Comparison of ENCODE assay signal across 1 mouse cellular context in the genomic region with DNA sequence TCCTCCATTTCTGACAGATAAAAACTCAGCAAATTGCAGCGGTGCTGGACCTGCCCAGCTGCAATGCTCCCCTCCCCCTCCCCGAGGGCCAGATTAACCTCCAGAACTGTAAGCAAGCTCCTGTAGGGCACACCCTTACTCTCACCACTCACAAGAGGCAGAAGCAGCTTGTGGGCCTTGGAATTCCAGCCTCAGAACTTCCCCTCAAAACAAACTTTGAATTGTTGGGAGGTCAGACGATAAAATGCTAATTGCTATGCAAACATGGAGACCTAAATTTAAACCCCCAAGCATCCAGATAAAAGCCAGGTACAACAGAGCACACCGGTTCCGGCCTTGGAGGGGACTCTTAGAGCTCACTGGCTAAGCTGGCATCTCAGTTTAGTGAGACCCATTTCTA.
A peak's percentile ranks its signal among the peaks of the same experiment; 100 is the strongest.
TF ChIP-seq lines count a peak whose summit lies in the region.

No protein-coding gene starts in this region.

TF ChIP-seq in CH12.LX, 34 proteins besides CTCF, POLR2A, EP300 and RAD21 (continued from another document):
- TF ChIP-seq SIN3A (IDR thresholded peaks at IDR 0.05; ENCODE audit: low read length): 0 out of 2 replicates have a peak, but pooled peaks have one; percentile 18
